Mouse (Mus musculus): Measurements from ENCODE around the gene Top3a. TPM values are rescaled to one million over a fixed set of nuclear protein-coding genes. Genes with fewer than 3 reads are reported as not detected.

The Top3a gene
- total RNA-seq, 2 experiments from 2014 or later, result 5.8 to 6.1 TPM

DNA sequence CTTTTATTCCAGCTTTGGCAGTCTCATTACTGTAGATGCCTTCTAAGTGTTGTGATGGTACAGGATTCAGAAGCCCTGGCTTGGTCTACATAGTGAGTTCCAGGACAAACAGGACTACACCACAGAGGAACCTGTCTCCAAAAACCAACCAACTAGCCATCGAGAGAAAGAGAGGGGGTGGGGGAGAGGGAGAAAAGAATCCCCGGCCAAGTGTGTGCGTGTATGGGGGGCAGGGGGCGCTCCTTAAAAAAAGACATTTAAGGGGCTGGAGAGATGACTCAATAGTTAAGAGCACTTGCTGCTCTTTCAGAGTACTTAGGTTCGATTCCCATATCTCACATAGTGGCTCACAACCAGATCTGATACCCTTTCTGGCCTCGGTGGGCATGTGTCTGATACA, 1.6 kb downstream of the Top3a start:
- DNase-seq (ENCODE audit: low spot score in 2 of 2), result no peak

GRCm38 (mm10) chr11:60774841-60775240, 2.3 kb downstream of the Top3a start:
- no peak for DNase-seq (ENCODE audit: low spot score in 2 of 2)

DNA sequence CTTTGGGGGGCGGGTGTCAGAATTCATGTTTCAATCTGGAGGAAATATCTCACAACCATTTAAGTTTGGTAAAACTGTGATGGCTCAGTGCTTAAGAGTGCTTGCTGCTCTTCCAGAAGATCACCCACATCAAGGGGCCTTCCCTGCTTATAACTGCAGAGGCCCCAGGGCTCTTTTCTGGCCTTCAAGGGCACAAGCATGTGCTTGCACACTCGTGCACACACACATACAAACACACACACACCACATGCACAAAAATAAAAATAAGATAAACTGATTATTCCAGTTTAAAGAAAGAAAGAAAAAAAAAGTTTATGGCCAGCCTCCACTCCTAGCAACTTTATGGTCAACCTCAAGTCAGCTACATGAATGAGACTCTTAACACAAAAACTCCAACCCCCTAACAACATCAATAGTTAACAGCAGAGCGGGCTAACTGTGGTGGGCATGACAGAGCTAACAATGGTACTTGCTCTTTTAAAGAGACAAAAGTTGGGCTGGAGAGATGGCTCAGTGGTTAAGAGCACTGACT, 2.9 kb downstream of the Top3a start:
- DNase-seq (ENCODE audit: low spot score in 2 of 2), result no peak

DNA sequence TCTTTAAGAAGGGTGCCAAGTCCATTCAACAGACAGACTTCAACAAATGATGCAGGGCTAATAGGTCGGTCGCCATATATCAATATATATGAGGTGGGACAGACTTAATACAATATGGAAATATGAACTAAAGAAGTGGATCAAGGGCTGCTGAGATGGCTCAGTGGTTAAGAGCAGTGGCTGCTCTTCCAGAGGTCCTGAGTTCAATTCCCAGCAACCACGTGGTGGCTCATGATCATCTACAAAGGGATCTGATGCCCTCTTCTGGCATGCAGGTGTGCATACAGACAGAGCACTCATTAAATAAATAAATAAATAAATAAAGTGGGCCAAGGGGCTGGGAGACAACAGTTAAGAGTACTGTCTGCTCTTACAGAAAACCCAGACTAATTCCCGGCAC, 5.0 kb downstream of the Top3a start:
- no peak for DNase-seq (ENCODE audit: low spot score in 2 of 2)

GRCm38 (mm10) chr11:60770776-60771175, 6.4 kb downstream of the Top3a start:
- DNase-seq (ENCODE audit: low spot score in 2 of 2), result no peak

DNA sequence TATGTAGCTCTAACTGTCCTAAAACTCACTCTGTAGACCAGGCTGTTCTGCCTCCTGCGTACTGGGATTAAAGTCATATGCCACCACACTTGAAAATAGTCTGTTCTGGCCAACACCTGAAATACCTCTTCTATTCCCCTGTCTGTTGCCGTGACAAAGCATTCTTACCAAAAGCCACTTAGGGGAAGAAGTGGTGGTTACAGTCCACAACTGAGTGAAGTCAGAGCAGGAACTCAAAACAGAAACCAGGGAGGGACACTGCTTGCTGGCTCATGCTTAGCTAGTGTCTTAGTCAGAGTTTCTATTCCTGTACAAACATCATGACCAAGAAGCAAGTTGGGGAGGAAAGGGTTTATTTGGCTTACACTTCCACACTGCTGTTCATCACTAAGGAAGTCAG, 7.8 kb downstream of the Top3a start:
- DNase-seq (ENCODE audit: low spot score in 2 of 2), result no peak

- no peak for DNase-seq (ENCODE audit: low spot score in 2 of 2)
Observed at GRCm38 (mm10) chr11:60766969-60767368, 10.2 kb downstream of the Top3a start.

DNA sequence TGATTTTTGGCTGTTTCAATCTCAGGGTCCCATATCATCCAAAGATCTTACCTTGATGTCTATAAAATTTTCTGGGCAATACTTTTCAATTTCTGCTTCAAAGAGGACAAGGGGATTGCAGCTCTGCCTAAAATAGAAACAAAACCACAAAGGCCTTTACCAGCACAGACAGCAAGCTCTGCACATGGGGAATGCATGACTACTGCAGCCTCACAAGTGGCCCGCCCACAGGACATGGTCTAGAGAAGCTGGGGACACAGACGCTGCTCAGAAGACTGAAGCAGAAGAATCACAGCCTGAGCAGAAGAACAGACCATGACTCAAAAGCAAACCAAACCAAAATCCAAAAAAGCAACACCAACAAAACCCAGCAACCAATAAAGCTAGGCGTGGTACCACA, 15.5 kb downstream of the Top3a start:
- DNase-seq (ENCODE audit: low spot score in 2 of 2), result no peak

DNA sequence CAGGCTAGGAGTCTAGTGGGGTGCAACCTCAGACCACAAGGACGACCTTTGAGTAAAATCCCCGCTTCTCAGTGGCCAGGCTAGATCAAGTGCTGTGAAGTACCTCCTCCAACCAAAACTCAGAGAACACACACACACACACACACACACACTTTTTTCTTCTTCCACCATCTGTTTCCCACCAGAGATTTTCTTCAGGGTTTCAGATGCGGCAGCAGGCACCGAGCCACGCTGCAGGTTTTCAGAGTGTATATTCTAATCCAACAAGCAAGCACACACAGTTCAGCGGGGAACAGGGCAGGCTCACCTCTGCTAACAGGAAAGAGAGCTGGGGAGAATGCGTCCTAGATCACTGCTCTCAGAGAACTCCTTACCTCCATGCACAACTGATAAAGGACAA, 21.6 kb downstream of the Top3a start:
- DNase-seq (ENCODE audit: low spot score in 2 of 2), result no peak

DNA sequence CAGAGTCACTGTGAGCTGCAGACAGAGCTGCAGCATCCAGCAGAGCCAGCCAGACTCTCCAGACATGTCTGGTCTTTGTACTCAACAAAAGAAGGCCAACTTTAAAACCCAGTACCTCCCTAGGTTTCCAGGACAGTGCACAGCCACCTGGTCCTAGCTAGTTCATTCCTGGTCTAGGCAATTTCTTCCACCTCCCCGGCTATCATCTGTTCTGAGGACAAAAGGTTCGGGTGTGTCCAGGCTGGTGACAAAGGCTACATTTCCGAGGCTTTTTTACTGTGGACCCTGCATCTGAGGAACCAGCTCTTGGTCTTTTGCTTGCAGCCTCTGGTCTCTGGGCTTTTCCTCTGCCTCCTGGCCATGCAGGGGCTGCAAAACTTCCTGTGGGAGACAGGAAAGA, 36.8 kb downstream of the Top3a start:
- no peak for DNase-seq (ENCODE audit: low spot score in 2 of 2)

DNA sequence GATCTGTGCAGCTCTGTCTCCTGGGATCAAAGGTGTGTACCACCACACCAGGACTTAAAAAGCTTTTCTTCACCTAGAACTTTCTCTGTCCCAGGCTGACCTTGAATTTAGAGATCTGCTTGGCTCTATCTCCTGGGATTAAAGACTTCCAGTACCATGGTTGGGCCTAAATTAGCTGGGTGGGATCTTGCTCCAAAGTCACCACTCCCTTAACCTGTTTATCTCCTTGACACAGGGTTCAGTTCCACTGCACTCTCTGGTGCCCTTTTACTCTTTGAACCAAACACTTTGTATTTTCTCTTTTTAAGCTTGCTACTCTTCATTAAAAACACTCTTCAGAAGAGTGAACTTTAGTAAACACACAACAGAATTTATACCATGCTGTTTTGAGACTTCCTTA, 39.7 kb downstream of the Top3a start:
- DNase-seq (ENCODE audit: low spot score in 2 of 2), result no peak

- DNase-seq (ENCODE audit: low spot score in 2 of 2), result no peak
Observed at GRCm38 (mm10) chr11:60736491-60736890, 40.7 kb downstream of the Top3a start.

DNA sequence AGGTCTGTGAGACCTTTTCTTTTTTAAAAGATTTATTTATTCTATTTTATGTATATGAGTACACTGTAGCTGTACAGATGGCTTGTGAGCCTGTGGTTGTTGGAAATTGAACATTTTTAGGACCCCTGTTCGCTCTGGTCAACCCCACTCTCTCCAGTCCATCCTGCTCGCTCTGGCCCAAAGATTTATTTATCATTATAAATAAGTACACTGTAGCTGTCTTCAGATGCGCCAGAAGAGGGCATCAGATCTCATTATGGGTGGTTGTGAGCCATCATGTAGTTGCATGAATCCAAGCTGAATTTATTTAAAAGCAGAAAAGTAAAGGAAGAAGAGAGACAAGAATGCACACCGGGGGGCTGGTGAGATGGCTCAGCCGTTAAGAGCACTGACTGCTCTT, 42.0 kb downstream of the Top3a start:
- no peak for DNase-seq (ENCODE audit: low spot score in 2 of 2)

- no peak for DNase-seq (ENCODE audit: low spot score in 2 of 2)
Observed at GRCm38 (mm10) chr11:60734206-60734605, 43.0 kb downstream of the Top3a start.

DNA sequence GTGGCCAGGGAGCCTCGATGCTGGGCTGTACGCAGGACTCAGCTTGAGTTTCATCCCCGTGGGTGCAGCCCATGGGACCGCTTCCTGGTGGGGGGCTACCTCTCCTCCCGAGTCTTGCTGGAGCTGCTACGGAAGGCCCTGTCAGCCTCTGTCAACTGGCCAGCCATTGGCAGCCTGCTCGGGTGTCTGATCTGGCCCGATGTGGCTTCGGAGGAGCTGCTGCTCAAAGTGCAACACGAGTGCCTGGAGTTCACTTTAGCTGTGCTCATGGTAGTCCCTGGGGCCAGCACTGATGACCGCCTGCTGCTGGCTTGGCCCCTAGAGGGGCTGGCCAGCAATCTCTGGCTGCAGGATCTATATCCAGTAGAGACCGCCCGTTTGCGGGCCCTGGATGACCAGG, 45.9 kb downstream of the Top3a start:
- DNase-seq (ENCODE audit: low spot score in 2 of 2), result peak in 1 of 2 experiments; percentile 3

- peak in 1 of 2 experiments; percentile 3 for DNase-seq (ENCODE audit: low spot score in 2 of 2)
Observed at GRCm38 (mm10) chr11:60730169-60730568, 47.0 kb downstream of the Top3a start.

- peak in 1 of 2 experiments; percentile 5 for DNase-seq (ENCODE audit: low spot score in 2 of 2)
Observed at GRCm38 (mm10) chr11:60729217-60729641, 47.9 kb downstream of the Top3a start.

GRCm38 (mm10) chr11:60728260-60728761, 48.9 kb downstream of the Top3a start, which contains the start of gene Mief2:
TSS of gene Mief2 (plus strand) at chr11:60728398.
- peak; percentile 90 to 93 for DNase-seq (ENCODE audit: low spot score in 2 of 2)

DNA sequence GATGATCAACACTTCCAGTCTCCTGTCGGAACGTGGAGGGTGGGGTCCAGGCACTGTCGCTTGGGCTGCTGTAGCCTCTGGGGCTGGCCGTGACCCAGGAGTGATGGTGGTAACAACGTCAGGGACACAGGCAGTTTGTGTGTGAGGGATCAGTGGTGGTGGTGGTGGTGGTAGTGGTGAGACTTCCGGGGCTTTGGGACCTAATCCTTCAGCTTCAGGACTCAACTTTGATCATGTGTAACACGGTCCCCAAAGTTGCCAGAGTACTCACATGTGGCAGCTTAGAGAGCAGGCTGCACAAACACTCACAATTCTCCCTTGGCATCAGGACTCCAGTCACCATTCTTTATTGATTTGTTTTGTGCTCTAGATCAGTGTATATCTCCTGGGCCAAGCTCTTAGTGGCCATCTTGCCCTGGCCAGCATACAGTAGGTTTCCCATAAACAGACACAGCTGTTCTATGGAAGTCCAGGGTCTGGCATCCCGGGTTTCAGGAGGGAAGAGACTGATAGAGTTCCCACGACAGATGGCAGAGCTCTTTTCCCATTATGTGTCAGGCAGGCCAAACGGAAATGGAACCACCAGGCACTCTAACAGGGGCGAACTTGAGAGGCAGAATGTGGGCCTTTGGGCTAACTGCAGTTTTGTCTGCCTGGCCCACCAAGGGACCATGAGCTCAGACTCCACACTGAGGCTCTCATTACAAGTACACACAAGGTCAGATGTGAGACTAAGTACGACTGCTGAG, 49.6 kb downstream of the Top3a start:
- peak; percentile 18 to 34 for DNase-seq (ENCODE audit: low spot score in 2 of 2)

DNA sequence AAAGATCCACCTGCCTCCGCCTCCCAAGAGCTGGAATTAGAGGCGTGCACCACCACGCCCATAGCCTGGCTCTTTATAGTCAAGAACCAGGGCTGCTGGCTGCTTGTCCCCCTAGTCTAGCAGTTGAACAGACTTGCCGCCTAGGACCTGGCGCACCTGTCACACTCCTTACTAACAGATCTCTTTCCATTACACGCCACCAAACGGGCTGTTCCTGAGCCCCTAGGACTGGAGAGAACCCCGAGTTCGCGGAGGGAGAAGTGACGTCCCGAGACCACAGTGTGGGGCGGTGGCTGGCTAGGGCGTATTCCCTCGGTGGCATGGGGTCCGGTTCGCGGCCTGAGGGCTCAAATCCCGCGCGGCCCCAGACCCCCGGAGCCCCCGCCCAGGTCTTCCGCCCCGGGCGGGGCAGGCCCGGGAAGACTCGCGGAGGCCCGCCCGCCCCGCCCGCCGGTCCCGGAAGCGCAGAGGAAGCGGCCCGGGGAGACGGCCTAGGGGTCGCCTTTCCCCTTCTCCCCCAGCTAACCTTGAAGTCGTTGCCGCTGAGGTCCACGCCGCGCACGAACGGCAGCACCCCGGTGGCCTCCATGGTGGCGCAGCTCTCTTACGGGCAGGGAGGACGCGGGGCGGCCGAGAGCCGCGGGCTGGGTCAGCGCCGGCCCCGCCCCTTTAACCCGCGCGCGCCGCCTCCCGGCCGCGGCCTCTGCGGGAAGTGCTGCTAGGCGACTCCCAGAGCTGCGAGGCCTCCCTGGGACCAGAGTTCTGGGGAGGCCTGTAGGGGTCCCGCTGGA, 50.4 kb downstream of the Top3a start, which contains the start of gene Flii:
Flii (minus strand) TSS at position 663 of the 791 bp plus-strand sequence.
- DNase-seq (ENCODE audit: low spot score in 2 of 2), result peak; percentile 73 to 85

DNA sequence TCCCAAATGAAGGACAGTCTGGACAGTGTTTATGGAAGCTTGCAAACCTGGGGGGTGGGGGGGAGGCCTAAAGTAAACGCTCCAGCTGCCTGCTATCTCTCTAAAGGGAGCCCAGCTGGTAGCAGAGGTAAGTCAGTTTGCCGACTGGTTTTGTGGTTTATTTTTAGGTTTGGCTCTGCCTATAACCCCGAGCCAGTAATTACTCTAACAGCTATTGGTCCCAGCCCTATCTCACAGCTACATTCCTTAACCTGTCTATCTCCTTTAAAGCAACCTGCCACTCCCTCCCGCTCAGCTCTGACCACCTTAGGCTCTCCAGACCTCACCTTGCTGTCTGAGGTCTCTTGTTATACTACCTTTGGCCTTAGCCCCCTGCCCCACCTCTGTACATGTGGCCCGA, 57.9 kb downstream of the Top3a start:
- DNase-seq (ENCODE audit: low spot score in 2 of 2), result no peak

- DNase-seq (ENCODE audit: low spot score in 2 of 2), result no peak
Observed at GRCm38 (mm10) chr11:60715833-60716232, 61.3 kb downstream of the Top3a start.

Measured in layer of hippocampus, postnatal 10 days (tissue).